Mouse (Mus musculus): ENCODE data around the gene Tll2. TPM values are rescaled to one million over a fixed set of nuclear protein-coding genes. Genes with fewer than 3 reads are reported as not detected.

Gene Tll2
- polyA plus RNA-seq, 1 experiment from 2014 or later = not detected

DNA sequence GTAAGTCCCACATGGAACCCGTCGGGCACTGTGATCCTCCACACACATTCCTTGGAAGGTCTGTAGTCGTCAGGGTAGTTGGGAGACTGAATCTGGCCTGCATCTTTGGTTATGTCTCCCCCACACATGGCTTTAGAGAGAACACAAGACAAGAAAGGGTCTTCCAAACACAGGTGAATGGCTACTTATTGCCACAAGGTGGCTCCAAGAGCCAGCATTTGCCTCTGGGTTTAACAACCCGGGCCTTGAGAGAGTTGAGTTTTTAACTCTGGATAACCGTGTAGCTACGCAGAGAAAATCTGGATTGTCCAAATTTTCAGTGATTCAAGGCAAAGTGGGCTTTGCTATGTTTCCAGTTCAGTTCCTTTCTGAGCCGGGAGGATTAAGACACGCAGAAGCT is 101.7 kb downstream of the Tll2 start:
- no peaks in the 10 kb centered on the region for H3K27me3 ChIP-seq (ENCODE audit: insufficient read depth, low read length)
- no peak overlapping the region for H3K4me3 ChIP-seq (ENCODE audit: low read length)
- no peak overlapping the region for H3K9ac ChIP-seq (replicated peaks; ENCODE audit: low read length)
- no peak overlapping the region for H3K27ac ChIP-seq (ENCODE audit: low read length)
- no peaks in the 10 kb centered on the region for H3K4me1 ChIP-seq (ENCODE audit: insufficient read depth, low read length)
- no peak for ATAC-seq (ENCODE audit: low FRiP score, low TSS enrichment)
- H3K9me3 ChIP-seq (ENCODE audit: low read length) = no peaks in the 10 kb centered on the region
- 49% methylated on average over 8 of the region's 8 CpGs for WGBS
- H3K36me3 ChIP-seq (ENCODE audit: insufficient read depth, low read length) = no peaks in the 10 kb centered on the region
- no peak overlapping the region for H3K4me2 ChIP-seq (replicated peaks; ENCODE audit: low read depth, low read length)

DNA sequence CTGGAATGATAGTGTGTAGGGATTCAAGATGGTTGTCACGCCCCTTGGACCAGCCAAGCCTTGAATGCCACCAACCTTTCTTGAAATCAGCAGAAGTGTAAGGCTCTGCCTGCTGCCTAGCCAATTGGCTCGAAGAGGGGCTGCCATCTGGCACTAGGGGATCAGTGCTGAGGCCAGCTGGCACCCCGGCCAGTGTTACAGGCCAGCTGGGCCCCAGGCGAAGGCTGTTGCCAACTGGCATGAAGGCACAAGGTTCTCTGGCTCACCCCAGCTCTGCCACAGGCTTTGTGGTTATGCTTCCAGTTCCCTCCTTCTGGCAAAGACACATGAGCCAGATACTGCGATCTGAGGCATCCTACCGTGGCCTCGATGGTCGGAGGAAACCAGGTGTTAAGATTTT is 105.2 kb downstream of the Tll2 start:
- H3K9ac ChIP-seq (replicated peaks; ENCODE audit: low read length) = no peak overlapping the region
- 79% methylated on average over 8 of the region's 8 CpGs for WGBS
- ATAC-seq (ENCODE audit: low FRiP score, low TSS enrichment) = no peak
- H3K36me3 ChIP-seq (ENCODE audit: insufficient read depth, low read length) = no peaks in the 10 kb centered on the region
- H3K4me1 ChIP-seq (ENCODE audit: insufficient read depth, low read length) = no peaks in the 10 kb centered on the region
- H3K4me3 ChIP-seq (ENCODE audit: low read length) = no peak overlapping the region
- H3K9me3 ChIP-seq (ENCODE audit: low read length) = no peaks in the 10 kb centered on the region
- no peaks in the 10 kb centered on the region for H3K27me3 ChIP-seq (ENCODE audit: insufficient read depth, low read length)
- H3K27ac ChIP-seq (ENCODE audit: low read length) = no peak overlapping the region
- H3K4me2 ChIP-seq (replicated peaks; ENCODE audit: low read depth, low read length) = no peak overlapping the region

DNA sequence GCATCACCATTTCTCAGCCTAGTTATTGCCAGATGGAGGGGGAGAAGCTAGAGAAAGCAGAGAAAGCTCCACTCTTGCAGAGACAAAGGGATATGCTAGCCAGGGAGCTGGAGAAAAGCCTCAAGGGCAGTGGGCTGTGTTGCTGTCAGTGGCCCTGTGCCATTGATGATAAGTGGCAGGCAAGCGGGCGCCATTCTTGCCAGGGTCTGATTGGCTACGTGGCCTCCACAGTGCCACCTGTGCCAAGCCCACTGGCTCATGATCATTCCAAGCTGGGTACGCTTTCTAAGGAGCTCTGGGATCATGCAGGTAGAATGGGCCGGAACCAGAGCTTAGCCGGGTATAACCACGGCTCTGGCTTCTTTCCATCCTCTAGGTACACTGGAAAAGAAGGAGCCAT is 105.8 kb downstream of the Tll2 start:
- no peak overlapping the region for H3K27ac ChIP-seq (ENCODE audit: low read length)
- no peak overlapping the region for H3K4me3 ChIP-seq (ENCODE audit: low read length)
- no peaks in the 10 kb centered on the region for H3K36me3 ChIP-seq (ENCODE audit: insufficient read depth, low read length)
- no peak for ATAC-seq (ENCODE audit: low FRiP score, low TSS enrichment)
- H3K9me3 ChIP-seq (ENCODE audit: low read length) = no peaks in the 10 kb centered on the region
- no peak overlapping the region for H3K9ac ChIP-seq (replicated peaks; ENCODE audit: low read length)
- H3K4me1 ChIP-seq (ENCODE audit: insufficient read depth, low read length) = no peaks in the 10 kb centered on the region
- H3K4me2 ChIP-seq (replicated peaks; ENCODE audit: low read depth, low read length) = no peak overlapping the region
- WGBS = 91% methylated on average over 7 of the region's 7 CpGs
- H3K27me3 ChIP-seq (ENCODE audit: insufficient read depth, low read length) = no peaks in the 10 kb centered on the region

- H3K4me3 ChIP-seq (ENCODE audit: low read length) = no peak overlapping the region
- no peaks in the 10 kb centered on the region for H3K36me3 ChIP-seq (ENCODE audit: insufficient read depth, low read length)
- no peak overlapping the region for H3K4me2 ChIP-seq (replicated peaks; ENCODE audit: low read depth, low read length)
- H3K27me3 ChIP-seq (ENCODE audit: insufficient read depth, low read length) = no peaks in the 10 kb centered on the region
- no peaks in the 10 kb centered on the region for H3K9me3 ChIP-seq (ENCODE audit: low read length)
- H3K9ac ChIP-seq (replicated peaks; ENCODE audit: low read length) = no peak overlapping the region
- no peak overlapping the region for H3K27ac ChIP-seq (ENCODE audit: low read length)
- 72% methylated on average over 4 of the region's 4 CpGs for WGBS
- ATAC-seq (ENCODE audit: low FRiP score, low TSS enrichment) = no peak
- no peaks in the 10 kb centered on the region for H3K4me1 ChIP-seq (ENCODE audit: insufficient read depth, low read length)
Measured at GRCm38 (mm10) chr19:41097038-41097437, 109.6 kb downstream of the Tll2 start.

DNA sequence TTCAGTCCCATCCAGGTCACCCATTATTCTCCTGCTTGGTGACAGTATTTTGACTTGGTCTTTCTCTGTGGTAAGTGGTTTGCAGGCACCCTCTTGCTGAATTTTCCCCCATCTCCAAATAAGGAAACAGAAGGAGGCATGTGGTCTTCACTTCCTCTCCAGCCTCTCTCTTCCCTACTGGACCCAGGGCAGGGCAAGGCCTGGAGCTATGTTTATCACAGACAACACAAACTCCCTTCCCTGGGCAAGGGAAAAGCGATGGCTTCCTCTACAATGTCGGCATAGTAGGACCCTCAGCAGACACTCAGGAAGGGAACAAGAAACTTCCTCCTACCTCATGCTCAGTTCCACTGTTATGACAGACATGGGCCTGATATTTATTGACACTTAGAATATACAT is 114.7 kb downstream of the Tll2 start:
- Histone ChIP-seq H3K4me1 (ENCODE audit: insufficient read depth, low read length) (no peaks in the 10 kb centered on the region; the same call in 1 of the 2 replicates), H3K9me3 (ENCODE audit: low read length) (no peaks in the 10 kb centered on the region), H3K9ac (replicated peaks; ENCODE audit: low read length) (no peak overlapping the region), H3K4me3 (ENCODE audit: low read length) (no peak overlapping the region), H3K36me3 (ENCODE audit: insufficient read depth, low read length) (no peaks in the 10 kb centered on the region), H3K27ac (ENCODE audit: low read length) (no peak overlapping the region), H3K4me2 (replicated peaks; ENCODE audit: low read depth, low read length) (no peak overlapping the region), H3K27me3 (ENCODE audit: insufficient read depth, low read length) (peaks cover 15% of the 10 kb centered on the region)
- WGBS = 75% methylated on average over 2 of the region's 2 CpGs
- ATAC-seq (ENCODE audit: low FRiP score, low TSS enrichment) = no peak

GRCm38 (mm10) chr19:41089833-41090232 is 116.8 kb downstream of the Tll2 start:
- ATAC-seq (ENCODE audit: low FRiP score, low TSS enrichment) = no peak
- 10% methylated on average over 5 of the region's 5 CpGs for WGBS

DNA sequence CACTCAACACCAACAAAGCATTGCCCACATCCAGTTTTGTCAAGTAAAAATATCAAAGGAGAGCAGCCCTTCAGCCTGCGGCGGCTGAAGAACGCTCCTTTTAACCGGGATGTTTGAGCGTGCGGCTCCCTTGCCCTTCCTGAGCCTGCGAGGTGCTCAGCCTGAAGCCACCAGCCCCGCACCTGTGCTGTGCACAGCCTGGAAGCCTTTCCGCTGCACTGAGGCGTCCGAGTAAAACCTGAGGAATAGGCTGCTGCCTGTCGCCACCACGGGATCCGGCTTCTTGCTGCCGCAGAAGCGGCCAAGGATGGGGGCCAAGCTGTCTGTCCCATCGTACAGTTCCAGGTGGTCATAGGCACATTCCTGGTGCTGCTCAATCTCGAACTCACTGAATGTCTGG is 118.1 kb downstream of the Tll2 start:
- Histone ChIP-seq H3K36me3 (ENCODE audit: insufficient read depth, low read length) (no peaks in the 10 kb centered on the region), H3K27me3 (ENCODE audit: insufficient read depth, low read length) (peaks cover 15% of the 10 kb centered on the region), H3K9ac (replicated peaks; ENCODE audit: low read length) (0 out of 2 replicates have a peak overlapping the region, but pooled peaks have one; percentile 19), H3K27ac (ENCODE audit: low read length) (no peak overlapping the region), H3K4me1 (ENCODE audit: insufficient read depth, low read length) (no peaks in the 10 kb centered on the region; the same call in 1 of the 2 replicates), H3K9me3 (ENCODE audit: low read length) (no peaks in the 10 kb centered on the region), H3K4me2 (replicated peaks; ENCODE audit: low read depth, low read length) (peak overlapping the region; percentile 30), H3K4me3 (ENCODE audit: low read length) (no peak overlapping the region)
- WGBS = 38% methylated on average over 18 of the region's 18 CpGs
- ATAC-seq (ENCODE audit: low FRiP score, low TSS enrichment) = no peak

More at GRCm38 (mm10) chr19:41089833-41090232, 116.8 kb downstream of the Tll2 start:
- Histone ChIP-seq H3K9ac (replicated peaks; ENCODE audit: low read length) (no peak overlapping the region), H3K4me1 (ENCODE audit: insufficient read depth, low read length) (no peaks in the 10 kb centered on the region; the same call in 1 of the 2 replicates), H3K27me3 (ENCODE audit: insufficient read depth, low read length) (peaks cover 15% of the 10 kb centered on the region), H3K27ac (ENCODE audit: low read length) (no peak overlapping the region), H3K9me3 (ENCODE audit: low read length) (no peaks in the 10 kb centered on the region), H3K4me2 (replicated peaks; ENCODE audit: low read depth, low read length) (no peak overlapping the region), H3K36me3 (ENCODE audit: insufficient read depth, low read length) (no peaks in the 10 kb centered on the region), H3K4me3 (ENCODE audit: low read length) (no peak overlapping the region)

GRCm38 (mm10) chr19:41087901-41088300 is 118.7 kb downstream of the Tll2 start:
- ATAC-seq (ENCODE audit: low FRiP score, low TSS enrichment) = no peak
- peaks cover 15% of the 10 kb centered on the region for H3K27me3 ChIP-seq (ENCODE audit: insufficient read depth, low read length)
- H3K4me2 ChIP-seq (replicated peaks; ENCODE audit: low read depth, low read length) = no peak overlapping the region; the same call in 1 of the 2 replicates
- H3K9ac ChIP-seq (replicated peaks; ENCODE audit: low read length) = no peak overlapping the region
- H3K27ac ChIP-seq (ENCODE audit: low read length) = no peak overlapping the region
- H3K9me3 ChIP-seq (ENCODE audit: low read length) = no peaks in the 10 kb centered on the region
- H3K4me1 ChIP-seq (ENCODE audit: insufficient read depth, low read length) = no peaks in the 10 kb centered on the region; the same call in 1 of the 2 replicates
- 23% methylated on average over 4 of the region's 4 CpGs for WGBS
- no peak overlapping the region for H3K4me3 ChIP-seq (ENCODE audit: low read length)
- H3K36me3 ChIP-seq (ENCODE audit: insufficient read depth, low read length) = no peaks in the 10 kb centered on the region

DNA sequence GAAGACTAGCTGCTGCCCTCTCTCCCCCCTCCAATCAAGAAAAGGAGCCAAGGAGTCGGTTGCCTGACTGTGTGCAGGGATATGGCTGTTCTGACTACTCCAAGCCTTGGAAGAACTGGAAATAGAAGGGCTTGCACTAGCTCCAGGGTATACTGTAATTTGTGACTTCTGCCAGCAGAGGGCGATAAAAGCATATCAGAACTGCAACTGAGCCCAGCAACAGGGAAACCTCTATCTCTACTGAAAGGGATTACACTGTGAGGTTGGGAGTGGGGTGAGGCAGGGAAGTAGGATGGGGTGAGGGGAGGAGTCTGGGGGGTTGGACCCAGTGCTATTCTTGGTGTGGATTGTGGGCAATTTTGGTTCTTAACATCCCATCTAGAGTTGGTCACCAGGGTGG is 119.9 kb downstream of the Tll2 start:
- no peaks in the 10 kb centered on the region; the same call in 1 of the 2 replicates for H3K4me1 ChIP-seq (ENCODE audit: insufficient read depth, low read length)
- 0 out of 2 replicates have a peak, but pooled peaks have one; percentile 51 for ATAC-seq (ENCODE audit: low FRiP score, low TSS enrichment)
- peaks cover 15% of the 10 kb centered on the region for H3K27me3 ChIP-seq (ENCODE audit: insufficient read depth, low read length)
- no peak overlapping the region for H3K27ac ChIP-seq (ENCODE audit: low read length)
- H3K36me3 ChIP-seq (ENCODE audit: insufficient read depth, low read length) = no peaks in the 10 kb centered on the region
- H3K9me3 ChIP-seq (ENCODE audit: low read length) = no peaks in the 10 kb centered on the region
- WGBS = 0% methylated on average over 2 of the region's 2 CpGs
- no peak overlapping the region for H3K4me3 ChIP-seq (ENCODE audit: low read length)
- no peak overlapping the region for H3K9ac ChIP-seq (replicated peaks; ENCODE audit: low read length)
- no peak overlapping the region for H3K4me2 ChIP-seq (replicated peaks; ENCODE audit: low read depth, low read length)

DNA sequence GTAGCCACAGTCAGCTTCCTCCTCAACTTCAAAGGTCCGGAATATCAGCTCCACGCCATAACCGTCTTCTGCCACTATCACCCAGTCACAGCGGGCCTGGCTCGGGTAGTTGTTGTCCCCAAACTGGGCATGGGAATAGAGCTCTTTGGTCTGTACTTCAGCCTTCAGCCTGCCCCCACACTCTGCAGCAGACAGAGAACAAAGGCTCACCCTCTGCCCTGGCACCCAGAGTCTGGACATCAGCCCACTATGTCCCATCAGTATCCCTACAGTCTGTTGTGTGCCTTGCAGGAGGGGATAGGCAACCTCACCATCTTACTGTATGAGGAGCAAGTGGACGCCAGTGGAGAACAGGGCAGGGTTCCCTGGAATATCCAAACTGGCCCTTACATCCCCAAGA is 120.3 kb downstream of the Tll2 start:
- peaks cover 15% of the 10 kb centered on the region for H3K27me3 ChIP-seq (ENCODE audit: insufficient read depth, low read length)
- H3K4me1 ChIP-seq (ENCODE audit: insufficient read depth, low read length) = no peaks in the 10 kb centered on the region; the same call in 1 of the 2 replicates
- no peak overlapping the region for H3K9ac ChIP-seq (replicated peaks; ENCODE audit: low read length)
- 0 out of 2 replicates have a peak, but pooled peaks have one; percentile 12 for ATAC-seq (ENCODE audit: low FRiP score, low TSS enrichment)
- no peaks in the 10 kb centered on the region for H3K36me3 ChIP-seq (ENCODE audit: insufficient read depth, low read length)
- no peaks in the 10 kb centered on the region for H3K9me3 ChIP-seq (ENCODE audit: low read length)
- H3K4me2 ChIP-seq (replicated peaks; ENCODE audit: low read depth, low read length) = no peak overlapping the region
- WGBS = 92% methylated on average over 6 of the region's 6 CpGs
- no peak overlapping the region for H3K4me3 ChIP-seq (ENCODE audit: low read length)
- H3K27ac ChIP-seq (ENCODE audit: low read length) = no peak overlapping the region
